Mouse (Mus musculus) erythroblast, embryonic 14.5 days (primary cell): ENCODE measurements around the gene Rps6kb1. TPM values are rescaled to one million over a fixed set of nuclear protein-coding genes. Genes with fewer than 3 reads are reported as not detected.
"Not testable (repeated sequence)": the region's sequence is repeated elsewhere in the genome, so short reads cannot be mapped to it uniquely, and the experiment has no call there.

Experiments
- H3K27me3 ChIP-seq: 2 replicates; pipeline ENCODE4 v1.6.1; 2012; ENCODE audit warnings: inconsistent platforms; ENCODE audit not compliant: control insufficient read depth
- H3K36me3 ChIP-seq: 2 replicates; pipeline ENCODE4 v1.6.1; 2012; ENCODE audit warnings: mild to moderate bottlenecking, inconsistent platforms; ENCODE audit not compliant: control insufficient read depth
- H3K4me1 ChIP-seq: 2 replicates; pipeline ENCODE4 v1.6.1; 2012; ENCODE audit warnings: inconsistent platforms; ENCODE audit not compliant: control insufficient read depth
- H3K4me3 ChIP-seq: replicated peaks from 2 replicates; pipeline ENCODE3; 2012; ENCODE audit warnings: moderate library complexity, mild to moderate bottlenecking, inconsistent platforms
- H3K9me3 ChIP-seq: 2 replicates; pipeline ENCODE4 v1.6.1; 2012; ENCODE audit warnings: low read length, inconsistent platforms, mixed read lengths; ENCODE audit not compliant: control insufficient read depth
- GATA1 ChIP-seq: IDR thresholded peaks from 2 replicates; pipeline ENCODE4 v1.6.1; 2012; ENCODE audit warnings: low read length, inconsistent platforms, mixed read lengths
- TAL1 ChIP-seq: IDR thresholded peaks from 3 replicates; pipeline ENCODE4 v1.6.1; 2012; ENCODE audit warnings: low read length, inconsistent platforms, mixed read lengths
- polyA plus RNA-seq: library from polyadenylated mRNA; stranded (reverse); fragments of >175 nt; gene quantifications from 2 replicates; pipeline ENCODE4 v1.2.3, GENCODE M21; 2012

Rps6kb1 gene
- polyA plus RNA-seq, 1 experiment, result 1.4 TPM

DNA sequence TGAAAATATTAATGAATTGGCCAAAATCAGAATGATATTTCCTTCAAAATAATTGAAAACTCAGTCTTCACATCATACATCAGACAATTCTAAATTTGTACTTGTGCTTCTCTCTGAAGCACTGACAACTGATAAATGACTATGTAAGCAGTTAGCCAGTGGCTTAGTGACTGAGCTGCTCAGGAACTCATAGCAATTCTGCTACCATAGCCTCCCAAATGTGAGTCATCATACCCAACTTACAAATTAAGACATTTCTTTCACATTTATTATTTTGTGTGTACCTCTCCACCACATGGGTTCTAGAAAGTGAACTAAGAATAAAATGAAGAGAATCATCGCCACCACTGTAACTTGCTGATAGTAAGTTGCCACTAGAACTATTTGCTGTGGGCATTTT lies 53.8 kb downstream of the Rps6kb1 start:
- TF ChIP-seq GATA1 (no peak), TAL1 (no peak)
- Histone ChIP-seq H3K27me3 (no peaks in the 10 kb centered on the region), H3K4me1 (peaks cover 2% of the 10 kb centered on the region), H3K9me3 (no peaks in the 10 kb centered on the region), H3K36me3 (peaks cover 57% of the 10 kb centered on the region), H3K4me3 (no peak overlapping the region)

DNA sequence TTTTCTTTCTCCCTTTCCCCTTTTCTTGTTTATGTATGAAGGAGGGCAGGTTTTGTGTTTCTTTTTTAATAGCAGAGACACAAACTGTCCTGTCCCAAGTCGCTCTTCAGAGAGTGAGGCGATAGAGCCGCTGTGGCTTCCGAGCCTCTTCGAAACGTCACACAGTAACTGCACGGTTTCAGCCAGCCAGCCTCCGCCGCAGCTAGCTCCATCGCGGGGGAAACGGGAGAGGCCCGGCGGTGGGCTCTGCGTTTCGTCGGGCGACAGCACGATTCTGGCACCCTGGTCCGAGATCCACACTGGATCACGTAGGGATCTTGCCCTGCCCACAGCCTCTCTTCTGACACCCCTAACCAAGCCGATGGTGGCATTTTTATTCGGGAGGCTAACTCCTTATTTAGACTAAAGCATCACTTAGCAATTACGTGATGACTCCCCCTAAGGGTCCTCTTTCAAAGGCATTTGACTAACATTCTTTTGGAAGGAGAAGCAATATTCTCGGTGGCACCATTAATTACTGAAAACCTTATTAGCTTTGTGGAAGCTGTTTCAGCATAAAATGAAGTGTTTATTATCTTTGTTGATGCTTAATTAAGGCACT lies 59.6 kb downstream of the Rps6kb1 start:
- TF ChIP-seq TAL1, result no peak
- TF ChIP-seq GATA1, result no peak
- H3K4me1 ChIP-seq, result peaks cover 22% of the 10 kb centered on the region
- H3K36me3 ChIP-seq, result peaks cover 12% of the 10 kb centered on the region
- H3K9me3 ChIP-seq, result no peaks in the 10 kb centered on the region
- H3K4me3 ChIP-seq, result peak overlapping the region; percentile 91
- peaks cover 4% of the 10 kb centered on the region for H3K27me3 ChIP-seq

DNA sequence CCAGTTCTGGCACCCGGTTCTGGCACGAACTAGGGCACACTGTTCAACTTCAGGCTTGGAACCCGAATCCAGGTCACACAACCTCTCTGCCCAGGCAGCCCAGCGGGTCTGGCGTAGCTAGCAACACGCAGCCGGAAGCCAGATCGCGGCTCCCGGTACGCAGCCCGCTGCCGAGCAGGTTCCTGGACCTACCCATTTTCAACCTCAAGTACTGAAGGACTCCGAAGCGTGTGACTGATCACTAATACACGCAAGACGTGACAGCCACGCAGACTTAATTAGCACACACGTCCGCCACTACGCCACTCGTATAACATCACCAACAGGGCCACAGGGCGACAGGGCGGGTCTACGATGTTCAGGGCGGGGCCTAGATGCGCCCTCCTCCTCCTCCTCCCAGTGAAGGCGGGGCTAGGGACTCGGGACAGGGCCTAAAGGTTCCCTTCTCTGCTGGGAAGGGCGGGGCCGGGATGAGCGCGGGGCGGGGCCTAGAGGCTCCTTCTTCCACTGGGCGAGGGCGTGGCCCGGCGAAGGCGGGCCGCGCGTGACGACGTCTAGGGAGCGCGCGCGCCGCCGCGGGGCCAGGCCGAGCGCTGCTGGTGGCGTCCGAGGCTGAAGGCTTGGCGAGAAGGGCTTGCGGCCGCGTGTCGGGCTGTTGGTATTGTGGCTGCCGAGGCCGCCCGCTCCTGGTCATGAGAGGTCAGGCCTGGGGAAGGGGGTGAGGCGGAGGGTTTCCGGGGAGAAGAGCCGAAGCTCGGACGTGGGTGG lies 60.3 kb downstream of the Rps6kb1 start, which contains the start of gene Rnft1:
Rnft1 (plus strand) TSS at position 557 of the 768 bp plus-strand sequence.
- Histone ChIP-seq H3K27me3 (peaks cover 4% of the 10 kb centered on the region), H3K4me1 (peaks cover 22% of the 10 kb centered on the region), H3K36me3 (peaks cover 5% of the 10 kb centered on the region), H3K9me3 (no peaks in the 10 kb centered on the region), H3K4me3 (peak within 1 kb of the TSS; percentile 91)
- TF ChIP-seq GATA1 (no peak), TAL1 (no peak)

DNA sequence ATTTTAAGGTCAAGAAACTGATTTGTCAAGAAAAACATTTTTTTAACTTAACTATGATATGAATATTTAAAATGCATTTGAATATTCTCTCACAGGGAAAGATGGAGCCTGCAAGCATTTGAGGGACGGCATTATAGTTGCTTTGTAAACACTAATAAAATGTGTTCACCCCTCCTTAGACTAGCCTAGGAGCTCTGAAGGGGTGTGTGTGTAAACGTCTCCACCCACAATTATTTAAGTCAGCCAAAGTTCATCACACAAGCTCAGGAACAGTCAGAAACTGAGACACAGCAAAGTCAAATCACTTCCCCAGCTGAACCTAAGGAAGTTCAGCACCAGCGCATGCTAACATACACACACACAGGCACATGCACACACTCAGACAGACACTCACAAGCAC lies 71.0 kb downstream of the Rps6kb1 start:
- no peak for TF ChIP-seq TAL1
- TF ChIP-seq GATA1, result no peak
- H3K4me3 ChIP-seq, result no peak overlapping the region
- no peaks in the 10 kb centered on the region for H3K9me3 ChIP-seq
- H3K36me3 ChIP-seq, result no peaks in the 10 kb centered on the region
- H3K4me1 ChIP-seq, result no peaks in the 10 kb centered on the region
- H3K27me3 ChIP-seq, result peaks cover 2% of the 10 kb centered on the region

DNA sequence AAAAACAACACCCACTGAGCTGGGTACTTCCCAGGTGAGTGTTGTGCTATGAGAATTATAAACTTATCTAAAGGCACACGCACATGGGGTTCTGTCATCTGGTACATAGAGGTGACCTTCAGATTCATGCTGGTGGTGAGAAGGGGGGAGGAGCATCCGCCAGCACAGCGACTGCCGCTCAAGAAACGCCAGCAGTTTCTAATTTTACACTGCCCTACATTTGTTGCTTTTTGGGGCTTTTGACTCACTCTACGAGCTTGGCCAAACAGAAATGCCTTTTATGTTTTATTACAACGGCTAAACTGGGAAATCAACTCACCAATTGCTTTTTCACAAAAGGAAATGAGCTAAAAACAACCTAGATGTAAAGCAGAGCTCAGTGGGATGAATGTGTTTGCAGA lies 71.8 kb downstream of the Rps6kb1 start:
- no peaks in the 10 kb centered on the region for H3K9me3 ChIP-seq
- no peak for TF ChIP-seq GATA1
- TF ChIP-seq TAL1, result no peak
- H3K27me3 ChIP-seq, result peaks cover 2% of the 10 kb centered on the region
- no peaks in the 10 kb centered on the region for H3K4me1 ChIP-seq
- H3K4me3 ChIP-seq, result no peak overlapping the region
- H3K36me3 ChIP-seq, result no peaks in the 10 kb centered on the region

DNA sequence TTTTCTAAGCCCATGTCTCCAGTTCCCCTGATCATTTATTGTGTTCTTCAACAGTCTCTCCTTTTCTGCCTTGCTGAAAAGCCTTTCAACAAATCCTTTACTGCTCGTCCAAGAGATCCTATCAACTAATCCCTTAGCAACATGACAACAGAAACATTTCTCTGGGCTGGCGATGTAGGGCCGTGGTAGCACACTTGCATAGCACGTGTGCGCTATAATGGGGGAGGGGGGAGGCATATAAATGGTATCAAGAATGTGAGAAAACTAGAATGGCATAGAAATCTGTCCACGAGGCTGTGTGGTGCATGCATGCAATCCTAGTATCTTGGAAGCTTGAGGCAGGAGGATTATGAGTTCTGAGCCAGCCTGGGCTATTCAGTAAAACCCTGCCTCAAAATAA lies 72.8 kb downstream of the Rps6kb1 start:
- Histone ChIP-seq H3K4me1 (no peaks in the 10 kb centered on the region), H3K27me3 (peaks cover 2% of the 10 kb centered on the region), H3K9me3 (no peaks in the 10 kb centered on the region), H3K36me3 (no peaks in the 10 kb centered on the region), H3K4me3 (no peak overlapping the region)
- TF ChIP-seq GATA1, result no peak
- no peak for TF ChIP-seq TAL1

DNA sequence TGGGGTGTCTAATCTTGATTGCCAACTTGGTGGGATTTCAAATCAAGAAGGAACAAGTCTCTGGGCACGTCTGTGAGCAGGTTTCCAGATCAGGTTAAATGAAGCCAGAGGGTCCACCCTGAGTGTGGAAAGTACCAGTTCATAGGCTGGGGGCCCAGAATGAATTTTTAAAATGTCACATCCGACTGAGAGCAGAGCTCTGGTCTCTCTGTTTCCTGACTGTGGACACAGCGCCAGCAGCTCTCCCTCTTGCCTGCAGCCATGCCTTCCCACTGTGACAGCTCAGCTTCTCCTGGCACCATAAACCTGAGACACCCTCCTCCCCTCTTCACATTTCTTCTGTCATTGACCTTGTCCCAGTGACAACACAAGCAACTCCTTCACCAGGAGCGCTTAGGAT lies 75.6 kb downstream of the Rps6kb1 start:
- TF ChIP-seq GATA1 (no peak), TAL1 (no peak)
- Histone ChIP-seq H3K27me3 (no peaks in the 10 kb centered on the region; the same call in 1 of the 2 replicates), H3K4me1 (peaks cover under 1% of the 10 kb centered on the region), H3K9me3 (no peaks in the 10 kb centered on the region), H3K36me3 (no peaks in the 10 kb centered on the region), H3K4me3 (no peak overlapping the region)

DNA sequence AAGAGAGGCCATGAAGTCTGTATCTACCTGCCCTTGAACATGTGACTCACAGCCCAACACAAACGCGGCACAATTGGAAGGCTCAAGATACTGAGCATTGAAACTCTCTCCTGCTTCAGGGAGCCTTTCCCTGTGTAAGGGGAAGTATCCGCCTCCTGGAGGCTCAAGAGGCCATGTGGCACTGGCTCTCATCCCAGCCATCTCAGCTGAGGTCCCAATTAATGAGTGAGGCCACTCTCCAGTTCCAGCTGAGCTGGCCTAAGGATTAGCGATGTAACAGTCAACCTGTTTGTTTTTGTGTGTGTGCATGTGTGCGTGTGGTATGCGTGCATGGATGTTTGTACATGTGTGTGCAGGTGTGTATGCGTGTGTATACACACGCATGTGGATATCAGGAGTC lies 76.3 kb downstream of the Rps6kb1 start:
- no peaks in the 10 kb centered on the region; the same call in 1 of the 2 replicates for H3K27me3 ChIP-seq
- H3K36me3 ChIP-seq, result no peaks in the 10 kb centered on the region
- peaks cover 2% of the 10 kb centered on the region for H3K4me1 ChIP-seq
- no peak for TF ChIP-seq GATA1
- no peak for TF ChIP-seq TAL1
- no peak overlapping the region for H3K4me3 ChIP-seq
- H3K9me3 ChIP-seq, result no peaks in the 10 kb centered on the region

DNA sequence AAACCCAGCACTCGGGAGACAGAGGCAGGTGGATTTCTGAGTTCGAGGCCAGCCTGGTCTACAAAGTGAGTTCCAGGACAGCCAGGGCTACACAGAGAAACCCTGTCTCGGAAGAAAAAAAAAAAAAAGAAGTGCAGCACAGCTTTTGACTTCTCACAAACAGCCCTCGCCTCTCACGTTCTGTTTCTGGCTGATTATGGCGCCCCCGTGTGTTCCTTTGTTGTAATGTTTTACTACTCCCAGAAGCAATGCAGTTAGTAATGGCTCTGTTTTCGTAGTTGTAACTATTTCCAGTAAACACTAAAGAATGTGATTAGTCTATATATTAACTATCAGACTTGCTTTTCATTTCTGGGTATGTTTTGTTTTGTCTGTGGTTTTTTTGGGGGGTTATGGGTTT lies 80.3 kb downstream of the Rps6kb1 start:
- H3K27me3 ChIP-seq, H3K4me1 ChIP-seq, H3K9me3 ChIP-seq, H3K4me3 ChIP-seq, H3K36me3 ChIP-seq: not testable (repeated sequence)

DNA sequence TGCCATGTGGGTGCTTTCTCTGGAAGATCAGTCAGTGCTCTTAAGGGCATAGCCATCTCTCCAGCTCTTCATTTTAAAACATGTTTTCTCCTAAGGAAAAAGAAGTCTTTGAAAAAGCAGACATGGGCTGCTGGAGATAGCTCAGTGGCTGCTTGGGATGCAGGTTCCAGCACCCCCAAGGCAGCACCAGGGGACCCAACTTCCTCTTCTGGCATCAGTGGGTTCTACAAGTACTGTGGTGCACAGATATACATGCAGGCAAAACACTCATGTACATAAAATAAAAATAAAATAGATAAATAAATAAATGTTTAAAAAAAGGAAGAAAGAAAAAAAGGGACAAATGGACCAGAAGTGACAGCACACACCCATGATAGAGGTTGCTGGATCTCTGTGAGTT lies 82.0 kb downstream of the Rps6kb1 start:
- TF ChIP-seq GATA1 (no peak), TAL1 (no peak)
- Histone ChIP-seq H3K27me3 (no peaks in the 10 kb centered on the region), H3K4me1 (peaks cover 2% of the 10 kb centered on the region), H3K4me3 (no peak overlapping the region), H3K36me3 (no peaks in the 10 kb centered on the region), H3K9me3 (no peaks in the 10 kb centered on the region; the same call in 1 of the 2 replicates)
